Mouse (Mus musculus) liver, adult 2 months (tissue): ENCODE measurements around the gene Cox5b.

ENCODE experiments used
- CTCF ChIP-seq: fragments of 200-500 bp; IDR thresholded peaks from 2 replicates; pipeline ENCODE4 v1.5.1; 2011; ENCODE audit warnings: low read depth, low read length, control low read depth
- POLR2A ChIP-seq: fragments of 200-500 bp; IDR thresholded peaks from 2 replicates; pipeline ENCODE4 v1.6.1; 2011; ENCODE audit warnings: low read length, control low read depth; ENCODE audit not compliant: insufficient read depth; ENCODE audit errors: extremely low read depth

DNA sequence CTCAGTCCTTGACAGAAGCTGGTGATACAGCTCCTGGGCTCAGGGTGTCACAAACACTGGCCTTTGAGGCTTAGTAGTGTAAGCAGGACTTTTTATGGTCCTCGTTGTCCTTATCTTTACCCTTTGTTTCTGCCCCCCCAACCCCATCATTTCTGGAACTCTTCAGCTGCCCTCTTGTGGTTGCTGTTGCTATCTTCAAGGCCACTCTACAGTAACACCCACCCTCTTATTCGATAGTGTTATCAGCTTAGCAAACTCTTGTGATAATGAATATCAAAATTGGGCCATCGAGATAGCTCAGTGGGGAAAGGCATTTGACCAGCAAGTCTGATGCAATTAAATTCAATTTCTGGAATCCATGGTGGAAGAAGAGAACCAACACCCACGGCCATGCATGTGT is 26.8 kb upstream of the Cox5b start:
- TF ChIP-seq POLR2A (no peak), CTCF (0 out of 2 replicates have a peak, but pooled peaks have one; percentile 3)
